Mouse (Mus musculus) gastrocnemius, postnatal 36 days (tissue): ENCODE results near the gene Lats2. TPM values are rescaled to one million over a fixed set of nuclear protein-coding genes. Genes with fewer than 3 reads are reported as not detected.
"Not testable (repeated sequence)": the region's sequence is repeated elsewhere in the genome, so short reads cannot be mapped to it uniquely, and the experiment has no call there.

Experiments used
- DNase-seq, 2 experiments: peaks; one replicate each; pipeline ENCODE4 v3.0.0; 2022
- intact Hi-C: fragments of 180-260 bp; cut with DNase I; formaldehyde crosslinking; loops from one replicate; pipeline ENCODE4 v1.15.1; 2025
- microRNA-seq, 2 experiments: library from miRNA; unstranded; fragments of <30 nt; microRNA quantifications; one replicate each; pipeline ENCODE4 v1.2.0; 2021
- total RNA-seq, 2 experiments: library from RNA; stranded (reverse); gene quantifications; 2 replicates each; pipeline ENCODE4 v1.2.3; 2021

The Lats2 gene
- total RNA-seq, 2 experiments from 2014 or later = 13.4 to 17.3 TPM

GRCm38 (mm10) chr14:57664311-57664821 lies 93.8 kb downstream of the Lats2 start:
- peak in 1 of 2 experiments; percentile 8 for DNase-seq
- intact Hi-C loops = loop anchor here (10.0 kb wide), 1 partner anchor 270 kb away; the partner anchor contains the start of gene Cryl1

- intact Hi-C loops = loop anchor here (10.0 kb wide), 1 partner anchor 269 kb away; the partner anchor contains the start of gene Cryl1
- DNase-seq = no peak
Measured at GRCm38 (mm10) chr14:57663630-57664029, 94.6 kb downstream of the Lats2 start.

- DNase-seq = no peak
- intact Hi-C loops = no loop called here
Measured at GRCm38 (mm10) chr14:57658301-57658700, 99.9 kb downstream of the Lats2 start.

- intact Hi-C loops = no loop called here
- no peak for DNase-seq
Measured at GRCm38 (mm10) chr14:57657500-57657899, 100.7 kb downstream of the Lats2 start.

- intact Hi-C loops = not testable (repeated sequence)
Measured at GRCm38 (mm10) chr14:57656519-57656918, 101.7 kb downstream of the Lats2 start.

GRCm38 (mm10) chr14:57649501-57649900 lies 108.7 kb downstream of the Lats2 start:
- DNase-seq = no peak
- intact Hi-C loops = no loop called here

More at GRCm38 (mm10) chr14:57656519-57656918, 101.7 kb downstream of the Lats2 start:
- DNase-seq = not testable (repeated sequence)

- no peak for DNase-seq
- intact Hi-C loops = no loop called here
Measured at GRCm38 (mm10) chr14:57646155-57646554, 112.0 kb downstream of the Lats2 start.

Small RNA genes lying within 50 kb of the gene (microRNA-seq; reads per million reads assigned to microRNA genes)
- gene Mir3077 = 0 reads per million in 2 experiments

Other genes with a start within 250 kb of the Lats2 start
- 1 to 10 TPM; 1.5 to 2.1 TPM for gene Il17d, start 233.6 kb downstream of the Lats2 start, total RNA-seq
- gene Eef1akmt1, start 186.8 kb downstream of the Lats2 start, total RNA-seq = 10 to 100 TPM; 23.7 to 29.9 TPM
- gene Xpo4, start 93.0 kb downstream of the Lats2 start, total RNA-seq = 10 to 100 TPM in 1 of 2 experiments, 1 to 10 TPM in 1; 5.3 to 12.1 TPM
- under 1 TPM in 1 of 2 experiments, not detected in 1; 0.74 TPM for gene Gm49361, start 12.3 kb downstream of the Lats2 start, total RNA-seq
- 10 to 100 TPM; 47.0 to 47.1 TPM for gene Sap18, start 39.8 kb upstream of the Lats2 start, total RNA-seq
- gene Ska3, start 67.8 kb upstream of the Lats2 start, total RNA-seq = under 1 TPM; 0.28 to 0.52 TPM
- gene Mrpl57, start 67.8 kb upstream of the Lats2 start, total RNA-seq = 10 to 100 TPM; 61.9 to 63.5 TPM
- 1 to 10 TPM; 4.2 to 4.8 TPM for gene Zdhhc20, start 131.9 kb upstream of the Lats2 start, total RNA-seq
- 10 to 100 TPM; 30.1 to 31.9 TPM for gene Micu2, start 240.9 kb upstream of the Lats2 start, total RNA-seq